Mouse (Mus musculus): ENCODE data around the gene Foxj2.

Gene Foxj2

GRCm38 (mm10) chr6:122819306-122820070 is at the start of gene Foxj2:
Foxj2 (plus strand) TSS chr6:122819914.
- peak in 1 of 2 experiments; percentile 62 for DNase-seq (ENCODE audit: low spot score in 2 of 2)

GRCm38 (mm10) chr6:122770760-122771315 is 48.9 kb upstream of the Foxj2 start:
- no peak for DNase-seq (ENCODE audit: low spot score in 2 of 2)

- no peak for DNase-seq (ENCODE audit: low spot score in 2 of 2)
Measured at GRCm38 (mm10) chr6:122772701-122773100, 47.0 kb upstream of the Foxj2 start.

- no peak for DNase-seq (ENCODE audit: low spot score in 2 of 2)
Measured at GRCm38 (mm10) chr6:122774345-122774744, 45.4 kb upstream of the Foxj2 start.

GRCm38 (mm10) chr6:122776040-122776439 is 43.7 kb upstream of the Foxj2 start:
- DNase-seq (ENCODE audit: low spot score in 2 of 2) = no peak

- DNase-seq (ENCODE audit: low spot score in 2 of 2) = no peak
Measured at GRCm38 (mm10) chr6:122779916-122780315, 39.8 kb upstream of the Foxj2 start.

- DNase-seq (ENCODE audit: low spot score in 2 of 2) = no peak
Measured at GRCm38 (mm10) chr6:122781167-122781566, 38.5 kb upstream of the Foxj2 start.

- DNase-seq (ENCODE audit: low spot score in 2 of 2) = no peak
Measured at GRCm38 (mm10) chr6:122782164-122782563, 37.5 kb upstream of the Foxj2 start.

GRCm38 (mm10) chr6:122784866-122785265 is 34.8 kb upstream of the Foxj2 start:
- DNase-seq (ENCODE audit: low spot score in 2 of 2) = no peak

GRCm38 (mm10) chr6:122786275-122786674 is 33.4 kb upstream of the Foxj2 start:
- DNase-seq (ENCODE audit: low spot score in 2 of 2) = peak; percentile 73 to 77

GRCm38 (mm10) chr6:122795254-122795935 is 24.3 kb upstream of the Foxj2 start:
- DNase-seq (ENCODE audit: low spot score in 2 of 2) = no peak

GRCm38 (mm10) chr6:122800640-122801300 is 18.9 kb upstream of the Foxj2 start:
- peak in 1 of 2 experiments; percentile 33 for DNase-seq (ENCODE audit: low spot score in 2 of 2)

GRCm38 (mm10) chr6:122801301-122801800 is 18.4 kb upstream of the Foxj2 start, which contains the start of gene Slc2a3:
Slc2a3 (minus strand) TSS chr6:122801640.
- DNase-seq (ENCODE audit: low spot score in 2 of 2) = peak in 1 of 2 experiments; percentile 50

GRCm38 (mm10) chr6:122801801-122802514 is 17.8 kb upstream of the Foxj2 start:
- peak; percentile 35 to 39 for DNase-seq (ENCODE audit: low spot score in 2 of 2)

GRCm38 (mm10) chr6:122804418-122804817 is 15.3 kb upstream of the Foxj2 start:
- peak; percentile 48 to 73 for DNase-seq (ENCODE audit: low spot score in 2 of 2)

- no peak for DNase-seq (ENCODE audit: low spot score in 2 of 2)
Measured at GRCm38 (mm10) chr6:122810022-122810614, 9.6 kb upstream of the Foxj2 start.

- DNase-seq (ENCODE audit: low spot score in 2 of 2) = peak; percentile 93 to 97
Measured at GRCm38 (mm10) chr6:122810615-122811279, 9.0 kb upstream of the Foxj2 start.

- DNase-seq (ENCODE audit: low spot score in 2 of 2) = peak; percentile 84 to 85
Measured at GRCm38 (mm10) chr6:122811280-122811652, 8.4 kb upstream of the Foxj2 start.

- DNase-seq (ENCODE audit: low spot score in 2 of 2) = no peak
Measured at GRCm38 (mm10) chr6:122811771-122812600, 7.7 kb upstream of the Foxj2 start.
